Mouse (Mus musculus) retina, postnatal 7 days (tissue): ENCODE data around the gene Lpp.

Experiments used
- DNase-seq: peaks from one replicate; pipeline ENCODE4 v3.0.0-alpha.2; 2012; ENCODE audit warnings: low read depth, low spot score

Gene Lpp

GRCm38 (mm10) chr16:24792836-24793235, 399.5 kb downstream of the Lpp start:
- DNase-seq, result no peak

- no peak for DNase-seq
Measured at GRCm38 (mm10) chr16:24794665-24795064, 401.4 kb downstream of the Lpp start.

GRCm38 (mm10) chr16:24801355-24801754, 408.0 kb downstream of the Lpp start:
- no peak for DNase-seq

- no peak for DNase-seq
Measured at GRCm38 (mm10) chr16:24801780-24802179, 408.5 kb downstream of the Lpp start.

GRCm38 (mm10) chr16:24806093-24806492, 412.8 kb downstream of the Lpp start:
- no peak for DNase-seq

- no peak for DNase-seq
Measured at GRCm38 (mm10) chr16:24807565-24807964, 414.3 kb downstream of the Lpp start.

GRCm38 (mm10) chr16:24809811-24810210, 416.5 kb downstream of the Lpp start:
- DNase-seq, result no peak

- DNase-seq, result no peak
Measured at GRCm38 (mm10) chr16:24816621-24817020, 423.3 kb downstream of the Lpp start.

- no peak for DNase-seq
Measured at GRCm38 (mm10) chr16:24817381-24817780, 424.1 kb downstream of the Lpp start.

GRCm38 (mm10) chr16:24819127-24819526, 425.8 kb downstream of the Lpp start:
- peak; percentile 2 for DNase-seq

GRCm38 (mm10) chr16:24822182-24822875, 429.0 kb downstream of the Lpp start:
- no peak for DNase-seq

GRCm38 (mm10) chr16:24822918-24823317, 429.6 kb downstream of the Lpp start:
- DNase-seq, result no peak

- DNase-seq, result no peak
Measured at GRCm38 (mm10) chr16:24826390-24826789, 433.1 kb downstream of the Lpp start.

GRCm38 (mm10) chr16:24828207-24828803, 435.0 kb downstream of the Lpp start:
- no peak for DNase-seq

GRCm38 (mm10) chr16:24829860-24830259, 436.6 kb downstream of the Lpp start:
- no peak for DNase-seq

- DNase-seq, result no peak
Measured at GRCm38 (mm10) chr16:24830939-24831338, 437.6 kb downstream of the Lpp start.

- DNase-seq, result no peak
Measured at GRCm38 (mm10) chr16:24833221-24833620, 439.9 kb downstream of the Lpp start.

GRCm38 (mm10) chr16:24834536-24834935, 441.2 kb downstream of the Lpp start:
- no peak for DNase-seq

GRCm38 (mm10) chr16:24836550-24836949, 443.2 kb downstream of the Lpp start:
- DNase-seq, result no peak

- DNase-seq, result no peak
Measured at GRCm38 (mm10) chr16:24839018-24839417, 445.7 kb downstream of the Lpp start.

- DNase-seq, result no peak
Measured at GRCm38 (mm10) chr16:24840073-24840472, 446.8 kb downstream of the Lpp start.

- no peak for DNase-seq
Measured at GRCm38 (mm10) chr16:24846141-24846540, 452.8 kb downstream of the Lpp start.

- no peak for DNase-seq
Measured at GRCm38 (mm10) chr16:24859509-24860140, 466.3 kb downstream of the Lpp start.
